Mouse (Mus musculus) liver, adult 10 weeks (tissue): ENCODE results near the gene 4933400A11Rik. TPM values are rescaled to one million over a fixed set of nuclear protein-coding genes. Genes with fewer than 3 reads are reported as not detected.

Experiments used
- polyA plus RNA-seq: library from polyadenylated mRNA; stranded (reverse); fragments of 350-450 nt; fragmentation: Illumina TruSeq; extraction: RNeasy Lipid Tissue Mini Kit (QIAGEN cat#74804); gene quantifications from one replicate; pipeline ENCODE4 v1.2.3, GENCODE M21; 2014; ENCODE audit warnings: low read depth, low replicate concordance

Gene 4933400A11Rik
- not detected for polyA plus RNA-seq

GRCm38 (mm10) chrX:169779535-169779934, at the start of gene 4933400A11Rik:
4933400A11Rik (minus strand) TSS chrX:169779635.

Other genes with a start within 250 kb of the 4933400A11Rik start
- 1.7 TPM for gene Mid1, start 94.4 kb downstream of the 4933400A11Rik start, polyA plus RNA-seq
- not detected for gene Gm21887, start 230.0 kb upstream of the 4933400A11Rik start, polyA plus RNA-seq